Mouse (Mus musculus): ENCODE data around the gene Aatk.

- TF ChIP-seq CTCF (IDR thresholded peaks at IDR 0.05; ENCODE audit: extremely low read depth, insufficient read depth, low read length) = no peak
- no peak for TF ChIP-seq POLR2A (IDR thresholded peaks at IDR 0.05; ENCODE audit: extremely low read depth, insufficient read depth, low read length)
Measured at GRCm38 (mm10) chr11:119961511-119961910, 85.5 kb downstream of the Aatk start.
